Mouse (Mus musculus): ENCODE results near the gene Tanc2.

- TF ChIP-seq CTCF (IDR thresholded peaks at IDR 0.05; ENCODE audit: borderline replicate concordance, insufficient read depth, low read depth, low read length) (peak; percentile 66), POLR2A (IDR thresholded peaks at IDR 0.05; ENCODE audit: borderline replicate concordance, insufficient read depth, low read length) (no peak)
These were observed 322.0 kb downstream of the Tanc2 start for GRCm38 (mm10) chr11:105911592-105912375.
